Mouse (Mus musculus) layer of hippocampus, postnatal 25 days (tissue): ENCODE data around the gene Garnl3. TPM values are rescaled to one million over a fixed set of nuclear protein-coding genes. Genes with fewer than 3 reads are reported as not detected.
A peak's percentile ranks its signal among the peaks of the same experiment; 100 is the strongest.

ENCODE experiments used
- DNase-seq, 2 experiments: peaks; one replicate each; pipeline ENCODE4 v3.0.0; 2022; ENCODE audit warnings: mixed read lengths in 2 of 2, low spot score in 1 of 2; ENCODE audit errors: extremely low spot score in 1 of 2
- total RNA-seq, 2 experiments: library from RNA; stranded (reverse); gene quantifications; 2 replicates each; pipeline ENCODE4 v1.2.3; 2021

The Garnl3 gene
- total RNA-seq, 2 experiments from 2014 or later: 37.5 to 44.8 TPM

- DNase-seq: no peak
These were observed 171.2 kb downstream of the Garnl3 start for GRCm38 (mm10) chr2:32960273-32960672.

GRCm38 (mm10) chr2:32957344-32957743, 174.1 kb downstream of the Garnl3 start:
- DNase-seq: peak in 1 of 2 experiments; percentile 50

DNA sequence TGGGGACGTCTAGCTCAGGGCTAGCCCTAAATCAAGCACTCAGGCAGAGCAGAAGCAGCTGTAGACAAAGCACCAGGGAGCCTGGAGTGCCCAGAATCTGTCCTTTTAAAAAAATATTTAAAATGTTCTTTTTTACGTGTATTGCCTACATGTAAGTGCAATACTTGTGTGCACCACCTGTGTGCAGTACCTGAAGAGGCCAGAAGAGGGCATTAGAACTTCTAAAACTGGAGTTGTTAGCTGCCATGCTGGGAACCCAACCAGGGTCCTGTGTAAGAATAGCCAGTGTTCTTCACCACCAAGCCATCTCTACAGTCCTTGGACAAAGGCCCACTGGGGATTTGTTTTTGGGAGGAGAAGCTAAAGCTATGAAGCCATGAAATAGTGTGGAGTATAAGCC, 176.9 kb downstream of the Garnl3 start:
- no peak for DNase-seq

- DNase-seq: no peak
These were observed 184.0 kb downstream of the Garnl3 start for GRCm38 (mm10) chr2:32947454-32947853.

- DNase-seq: no peak
These were observed 191.0 kb downstream of the Garnl3 start for GRCm38 (mm10) chr2:32940483-32940882.

DNA sequence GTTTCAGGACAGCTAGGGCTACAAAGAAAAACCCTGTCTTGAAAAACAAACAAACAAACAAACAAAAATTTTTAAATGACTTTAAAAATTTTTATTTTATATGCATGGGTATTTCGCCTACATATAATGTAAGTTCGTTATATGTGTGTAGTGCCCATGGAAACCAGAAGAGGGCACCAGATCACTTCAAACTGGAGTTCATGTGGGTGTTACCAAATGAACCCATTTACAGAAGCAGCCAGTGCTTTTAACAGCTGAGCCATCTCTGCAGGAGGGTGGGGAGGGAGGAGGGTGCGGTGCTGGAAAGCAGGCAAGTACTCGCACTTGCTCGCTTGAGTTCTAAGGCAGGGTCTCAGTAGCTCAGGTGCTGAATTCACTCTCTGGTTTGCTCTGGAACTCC, 192.0 kb downstream of the Garnl3 start:
- DNase-seq: peak in 1 of 2 experiments; percentile 58

- DNase-seq: no peak
These were observed 192.7 kb downstream of the Garnl3 start for GRCm38 (mm10) chr2:32938741-32939140.

Other genes with a start within 250 kb of the Garnl3 start
- gene Rpl12, start 170.1 kb downstream of the Garnl3 start, total RNA-seq: 100 to 1,000 TPM; 101 to 110 TPM
- 10 to 100 TPM; 35.6 to 36.1 TPM for gene Lrsam1, start 170.0 kb downstream of the Garnl3 start, total RNA-seq
- gene Slc2a8, start 149.6 kb downstream of the Garnl3 start, total RNA-seq: 10 to 100 TPM; 20.5 to 21.4 TPM
- gene Angptl2, start 84.4 kb upstream of the Garnl3 start, total RNA-seq: 1 to 10 TPM; 1.3 to 1.8 TPM
- gene Ralgps1, start 239.8 kb upstream of the Garnl3 start, total RNA-seq: 10 to 100 TPM; 53.9 to 63.2 TPM